Mouse (Mus musculus) embryonic facial prominence, embryonic 10.5 days (tissue): ENCODE data around the gene Sulf2. TPM values are rescaled to one million over a fixed set of nuclear protein-coding genes. Genes with fewer than 3 reads are reported as not detected.
A peak's percentile ranks its signal among the peaks of the same experiment; 100 is the strongest.
"Not testable (repeated sequence)": the region's sequence is repeated elsewhere in the genome, so short reads cannot be mapped to it uniquely, and the experiment has no call there.

Experiments
- DNase-seq: peaks from one replicate; pipeline ENCODE4 v3.0.0-alpha.2; 2017; ENCODE audit warnings: low spot score
- H3K27ac ChIP-seq: fragments of 300-500 bp; sonication (generic); replicated peaks from 2 replicates; pipeline ENCODE4 v1.5.1; 2016; ENCODE audit warnings: mild to moderate bottlenecking
- H3K27me3 ChIP-seq: fragments of 300-500 bp; sonication (generic); replicated peaks from 2 replicates; pipeline ENCODE4 v1.6.1; 2016; ENCODE audit warnings: low read depth, mild to moderate bottlenecking; ENCODE audit not compliant: poor library complexity, severe bottlenecking
- H3K36me3 ChIP-seq: fragments of 300-500 bp; sonication (generic); replicated peaks from 2 replicates; pipeline ENCODE4 v1.6.1; 2016; ENCODE audit warnings: mild to moderate bottlenecking, moderate library complexity
- H3K4me1 ChIP-seq: fragments of 300-500 bp; sonication (generic); 2 replicates; pipeline ENCODE4 v1.6.1; 2016
- H3K4me3 ChIP-seq: fragments of 300-500 bp; sonication (generic); 2 replicates; pipeline ENCODE4 v1.5.1; 2016; ENCODE audit warnings: mild to moderate bottlenecking, moderate library complexity
- H3K9me3 ChIP-seq: fragments of 300-500 bp; sonication (generic); 2 replicates; pipeline ENCODE4 v1.6.1; 2016; ENCODE audit warnings: mild to moderate bottlenecking
- WGBS: fragments of 180-500 bp; shearing (Covaris S2); methylation state at CpG from one replicate; pipeline ENCODE4 v1.1.7; 2016; 5-methylcytosine and 5-hydroxymethylcytosine counted together
- polyA plus RNA-seq: library from polyadenylated mRNA; unstranded; fragments of >200 nt; fragmentation: Nextera tagmentation; extraction: Ambion mirVana; gene quantifications from 2 replicates; pipeline ENCODE4 v1.2.1, GENCODE M21; 2016

Gene Sulf2
- 115 and 131 TPM in 2 replicates for polyA plus RNA-seq

DNA sequence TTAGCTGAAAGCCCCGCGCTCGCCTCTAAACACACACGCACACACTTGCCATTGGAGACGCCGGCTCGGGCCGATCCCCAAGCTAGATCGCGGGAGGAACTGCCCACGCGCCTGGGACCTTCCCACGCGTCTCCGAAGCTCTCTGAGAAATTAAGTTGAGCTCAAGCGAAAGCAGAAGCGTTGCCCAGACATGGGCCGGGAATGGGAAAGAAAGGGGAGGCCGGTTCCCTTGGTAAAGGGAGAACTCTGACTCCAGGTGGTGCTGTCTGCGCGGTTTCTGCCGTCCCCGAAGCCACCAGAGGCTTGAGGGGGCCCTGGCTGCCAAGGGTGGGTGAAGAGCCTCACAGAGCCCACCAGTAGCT lies at the start of gene Sulf2:
Gene Sulf2 (minus strand): TSS at position 210 of the 362 bp plus-strand sequence.
- Histone ChIP-seq H3K4me1 (peaks cover 80% of the 10 kb centered on the region), H3K27ac (peak within 1 kb of the TSS; percentile 99), H3K4me3 (peak within 1 kb of the TSS; percentile 92), H3K9me3 (no peaks in the 10 kb centered on the region), H3K36me3 (peaks cover 13% of the 10 kb centered on the region), H3K27me3 (peaks cover 9% of the 10 kb centered on the region; the same call in 1 of the 2 replicates)
- WGBS: under 1% methylated on average over 23 of the region's 23 CpGs
- peak; percentile 91 for DNase-seq

DNA sequence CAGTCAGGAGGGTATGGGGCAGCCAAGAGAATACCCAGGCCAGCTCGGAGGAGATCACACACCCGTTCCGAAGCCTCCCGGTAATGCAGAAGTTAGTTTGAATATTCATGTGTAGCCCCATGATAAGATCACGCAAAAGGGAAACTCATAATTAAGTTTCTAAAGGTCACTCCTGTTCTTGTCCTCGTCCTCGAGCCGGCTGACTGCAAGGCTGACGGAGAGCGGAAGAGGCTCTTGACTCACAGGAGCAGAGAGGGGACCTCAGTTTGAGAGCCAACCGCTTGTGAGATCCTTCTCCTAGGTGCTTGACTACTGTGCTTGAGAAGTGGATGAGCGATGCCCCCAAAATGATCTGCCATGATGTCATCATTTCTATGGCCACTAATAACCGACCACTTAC lies 48.7 kb upstream of the Sulf2 start:
- H3K36me3 ChIP-seq: no peaks in the 10 kb centered on the region
- 85% methylated on average over 13 of the region's 13 CpGs for WGBS
- H3K27me3 ChIP-seq: peaks cover 12% of the 10 kb centered on the region
- no peak for DNase-seq
- H3K4me1 ChIP-seq: peaks cover 45% of the 10 kb centered on the region
- no peak overlapping the region for H3K4me3 ChIP-seq
- H3K9me3 ChIP-seq: no peaks in the 10 kb centered on the region
- peak overlapping the region; percentile 46; the same call in 1 of the 2 replicates for H3K27ac ChIP-seq

DNA sequence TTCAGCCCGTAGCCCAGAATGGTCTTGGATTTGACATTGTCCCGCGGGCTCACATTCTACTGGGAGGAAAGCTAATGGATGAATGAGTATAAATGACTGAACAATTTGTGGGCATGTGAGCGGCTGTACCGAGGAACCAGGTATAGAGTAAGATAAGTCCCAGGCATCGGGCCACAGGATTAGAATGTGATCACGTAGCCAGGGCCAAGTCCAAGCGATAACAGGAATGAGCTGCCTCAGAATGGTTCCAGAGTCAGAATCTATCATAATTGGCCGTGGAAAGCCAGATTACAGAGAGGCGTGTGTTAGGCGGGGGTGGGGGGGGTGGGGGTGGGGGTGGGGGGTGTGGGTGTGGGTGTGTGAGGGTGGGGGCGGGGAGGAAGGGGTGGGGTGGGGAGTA lies 48.2 kb upstream of the Sulf2 start:
- Histone ChIP-seq H3K27ac (peak overlapping the region; percentile 46), H3K36me3 (no peaks in the 10 kb centered on the region), H3K4me1 (peaks cover 43% of the 10 kb centered on the region), H3K4me3 (no peak overlapping the region), H3K27me3 (peaks cover 12% of the 10 kb centered on the region), H3K9me3 (no peaks in the 10 kb centered on the region)
- WGBS: 84% methylated on average over 12 of the region's 12 CpGs
- DNase-seq: no peak

- H3K4me1 ChIP-seq: peaks cover 50% of the 10 kb centered on the region
- H3K36me3 ChIP-seq: no peaks in the 10 kb centered on the region
- H3K27ac ChIP-seq: peak overlapping the region; percentile 71
- no peak for DNase-seq
- WGBS: 56% methylated on average over 7 of the region's 7 CpGs
- peaks cover 12% of the 10 kb centered on the region for H3K27me3 ChIP-seq
- no peak overlapping the region for H3K4me3 ChIP-seq
- H3K9me3 ChIP-seq: peaks cover 4% of the 10 kb centered on the region; the same call in 1 of the 2 replicates
These were observed 42.5 kb upstream of the Sulf2 start for GRCm38 (mm10) chr2:166197964-166198363.

- no peak for DNase-seq
- peaks cover 4% of the 10 kb centered on the region; the same call in 1 of the 2 replicates for H3K9me3 ChIP-seq
- 41% methylated on average over 6 of the region's 6 CpGs for WGBS
- peaks cover 58% of the 10 kb centered on the region for H3K4me1 ChIP-seq
- no peaks in the 10 kb centered on the region for H3K36me3 ChIP-seq
- H3K27ac ChIP-seq: peak overlapping the region; percentile 71
- H3K27me3 ChIP-seq: peaks cover 5% of the 10 kb centered on the region
- no peak overlapping the region for H3K4me3 ChIP-seq
These were observed 41.6 kb upstream of the Sulf2 start for GRCm38 (mm10) chr2:166197064-166197463.

DNA sequence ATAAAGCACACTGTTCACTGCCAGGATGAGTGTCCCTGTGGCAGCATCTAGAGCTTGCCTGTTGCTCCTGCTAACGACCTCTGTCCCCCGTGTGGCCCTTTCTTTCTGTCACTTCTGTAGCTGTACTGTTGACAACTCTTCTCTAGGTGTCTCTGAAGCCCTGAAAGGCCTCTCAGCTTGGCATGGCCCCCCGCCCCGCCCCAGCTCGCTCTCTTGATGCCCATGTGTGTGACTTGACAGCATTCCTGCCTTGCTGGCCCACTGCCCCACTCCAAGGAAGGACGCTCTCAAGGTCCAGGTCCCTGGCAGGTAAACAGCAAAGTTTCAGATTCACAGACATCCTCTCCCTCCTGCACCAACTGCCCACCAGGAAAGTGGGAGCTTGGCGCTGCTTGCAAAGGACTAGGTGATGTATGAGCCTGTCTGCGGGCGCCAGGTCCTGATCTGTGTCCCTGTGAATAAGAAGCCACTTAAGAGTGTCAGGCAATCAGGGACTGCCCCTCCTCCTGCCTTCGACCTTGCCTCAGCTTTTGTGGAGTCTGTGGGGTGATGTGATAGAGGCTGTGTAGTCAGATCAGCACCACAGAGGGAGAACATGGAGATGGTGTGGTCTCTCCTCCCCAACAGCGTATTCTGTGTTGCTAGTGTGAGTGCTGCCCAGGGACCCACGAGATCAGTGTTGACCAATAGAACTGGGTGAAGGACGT lies 40.8 kb upstream of the Sulf2 start:
- Histone ChIP-seq H3K4me1 (peaks cover 66% of the 10 kb centered on the region), H3K27me3 (no peaks in the 10 kb centered on the region; the same call in 1 of the 2 replicates), H3K9me3 (peaks cover 4% of the 10 kb centered on the region; the same call in 1 of the 2 replicates), H3K27ac (peak overlapping the region; percentile 73), H3K4me3 (no peak overlapping the region), H3K36me3 (no peaks in the 10 kb centered on the region)
- 80% methylated on average over 13 of the region's 13 CpGs for WGBS
- no peak for DNase-seq

GRCm38 (mm10) chr2:166195041-166195440 lies 39.6 kb upstream of the Sulf2 start:
- Histone ChIP-seq H3K9me3 (peaks cover 4% of the 10 kb centered on the region; the same call in 1 of the 2 replicates), H3K27me3 (no peaks in the 10 kb centered on the region; the same call in 1 of the 2 replicates), H3K4me1 (peaks cover 77% of the 10 kb centered on the region), H3K4me3 (no peak overlapping the region), H3K27ac (peak overlapping the region; percentile 73), H3K36me3 (no peaks in the 10 kb centered on the region)
- DNase-seq: no peak
- 73% methylated on average over 6 of the region's 6 CpGs for WGBS

DNA sequence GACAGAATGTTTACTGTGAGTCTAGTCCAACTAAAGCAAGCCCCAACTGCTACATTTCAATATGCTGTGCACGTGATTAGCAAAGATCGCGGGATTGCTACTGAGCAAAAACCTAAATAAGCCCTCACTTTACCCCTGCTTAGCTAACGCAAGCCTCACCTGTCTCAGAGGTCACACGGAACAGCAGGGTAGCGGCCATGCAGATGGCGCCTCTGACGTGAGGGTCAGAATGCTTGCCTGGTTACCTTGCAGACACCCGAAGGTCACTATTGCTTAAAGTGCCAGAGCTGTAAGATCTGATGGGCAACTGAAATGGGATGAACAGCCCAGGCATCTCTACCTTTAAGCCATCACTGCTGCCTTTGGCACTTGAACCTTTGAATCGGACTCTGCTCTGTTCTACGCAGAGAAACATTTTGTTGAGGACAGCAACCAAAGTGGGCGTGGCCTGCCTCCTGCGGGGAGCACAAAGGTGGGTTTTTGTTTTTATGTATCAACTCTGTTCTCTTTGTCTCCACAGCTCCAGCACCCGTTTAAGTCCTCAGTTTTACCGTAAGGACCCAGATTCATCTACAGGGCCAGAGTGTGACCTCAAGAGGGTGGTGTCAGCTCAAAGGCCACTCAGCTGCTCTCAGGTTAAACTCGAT lies 38.8 kb upstream of the Sulf2 start:
- Histone ChIP-seq H3K4me3 (no peak overlapping the region), H3K4me1 (peaks cover 81% of the 10 kb centered on the region), H3K27ac (peak overlapping the region; percentile 73), H3K27me3 (no peaks in the 10 kb centered on the region; the same call in 1 of the 2 replicates), H3K9me3 (peaks cover 4% of the 10 kb centered on the region; the same call in 1 of the 2 replicates), H3K36me3 (no peaks in the 10 kb centered on the region)
- no peak for DNase-seq
- WGBS: 65% methylated on average over 16 of the region's 16 CpGs

DNA sequence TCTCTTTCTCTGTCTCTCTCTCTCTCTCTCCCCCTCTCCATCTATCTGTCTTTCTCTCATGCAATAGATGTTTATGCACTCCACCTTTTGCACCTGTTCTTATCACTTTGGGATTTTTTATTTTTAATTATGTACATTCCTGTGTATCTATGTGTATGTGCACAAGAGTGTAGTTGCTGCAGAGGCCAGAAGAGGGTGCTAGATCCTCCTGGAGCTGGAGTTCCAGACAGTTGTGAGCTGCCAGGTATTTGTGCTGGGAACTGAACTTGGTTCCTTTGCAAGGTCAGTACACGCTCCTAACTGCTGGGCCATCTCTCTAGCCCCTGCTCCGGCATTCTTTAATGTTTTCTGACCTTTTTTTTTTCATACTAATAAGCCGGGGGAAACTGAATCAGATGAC lies 38.0 kb upstream of the Sulf2 start:
- no peak for DNase-seq
- Histone ChIP-seq H3K27me3 (no peaks in the 10 kb centered on the region; the same call in 1 of the 2 replicates), H3K27ac (no peak overlapping the region), H3K9me3 (peaks cover 4% of the 10 kb centered on the region; the same call in 1 of the 2 replicates), H3K36me3 (no peaks in the 10 kb centered on the region), H3K4me1 (peaks cover 78% of the 10 kb centered on the region), H3K4me3 (no peak overlapping the region)
- 91% methylated on average over 3 of the region's 3 CpGs for WGBS

DNA sequence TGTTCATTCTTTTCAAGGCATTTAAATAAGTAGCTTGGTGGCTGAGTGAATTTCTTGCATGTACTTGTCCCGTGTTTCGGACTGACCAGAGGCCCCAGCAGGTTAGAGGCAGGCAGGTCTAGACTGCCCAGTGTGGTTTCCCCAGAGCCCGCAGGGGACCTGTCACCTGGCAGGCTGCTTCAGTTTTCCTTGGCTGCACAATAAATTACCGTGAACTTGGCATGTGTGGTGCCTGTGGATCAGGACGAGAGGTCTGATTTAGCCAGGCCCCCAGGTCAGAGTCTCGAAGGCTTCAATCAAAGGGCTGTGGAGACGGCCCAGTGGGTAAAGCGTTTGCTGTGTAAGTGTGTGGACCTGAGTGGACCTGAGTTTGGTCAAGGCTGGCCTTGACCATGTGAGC lies 35.4 kb upstream of the Sulf2 start:
- Histone ChIP-seq H3K27me3 (no peaks in the 10 kb centered on the region), H3K27ac (peak overlapping the region; percentile 58), H3K4me3 (no peak overlapping the region), H3K4me1 (peaks cover 75% of the 10 kb centered on the region), H3K36me3 (no peaks in the 10 kb centered on the region), H3K9me3 (peaks cover 4% of the 10 kb centered on the region; the same call in 1 of the 2 replicates)
- no peak for DNase-seq
- 75% methylated on average over 8 of the region's 8 CpGs for WGBS

DNA sequence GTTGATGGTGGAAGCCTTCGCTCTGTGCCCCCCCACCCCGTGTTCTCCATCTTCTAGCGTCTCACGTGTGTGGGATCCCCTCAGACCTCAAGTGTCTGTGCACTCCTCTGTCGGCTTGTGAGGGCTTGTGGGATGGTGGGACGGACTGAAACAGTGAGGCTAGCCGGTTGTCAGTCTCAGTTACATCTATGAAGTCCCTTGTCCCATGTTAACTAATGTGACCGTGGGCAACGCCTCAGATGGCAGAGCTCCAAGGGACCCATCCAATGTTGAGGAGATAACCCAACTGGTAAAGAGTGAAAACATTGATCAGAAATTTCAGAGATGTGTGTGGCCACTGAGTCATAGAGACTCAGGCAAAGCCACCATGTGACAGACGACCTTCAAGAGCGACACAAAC lies 33.7 kb upstream of the Sulf2 start:
- Histone ChIP-seq H3K9me3 (peaks cover 4% of the 10 kb centered on the region; the same call in 1 of the 2 replicates), H3K4me1 (peaks cover 64% of the 10 kb centered on the region), H3K27ac (peak overlapping the region; percentile 61; the same call in 1 of the 2 replicates), H3K36me3 (no peaks in the 10 kb centered on the region), H3K27me3 (no peaks in the 10 kb centered on the region; the same call in 1 of the 2 replicates), H3K4me3 (no peak overlapping the region)
- WGBS: 92% methylated on average over 11 of the region's 11 CpGs
- no peak for DNase-seq

GRCm38 (mm10) chr2:166187874-166188453 lies 32.5 kb upstream of the Sulf2 start:
- Histone ChIP-seq H3K4me1 (peaks cover 63% of the 10 kb centered on the region), H3K27ac (0 out of 2 replicates have a peak overlapping the region, but pooled peaks have one; percentile 52)
- not testable (repeated sequence) for H3K9me3 ChIP-seq, H3K27me3 ChIP-seq, H3K4me3 ChIP-seq, H3K36me3 ChIP-seq, DNase-seq
- 86% methylated on average over 8 of the region's 11 CpGs for WGBS
